Mouse (Mus musculus): ENCODE measurements around the gene Ndst4.

The Ndst4 gene

DNA sequence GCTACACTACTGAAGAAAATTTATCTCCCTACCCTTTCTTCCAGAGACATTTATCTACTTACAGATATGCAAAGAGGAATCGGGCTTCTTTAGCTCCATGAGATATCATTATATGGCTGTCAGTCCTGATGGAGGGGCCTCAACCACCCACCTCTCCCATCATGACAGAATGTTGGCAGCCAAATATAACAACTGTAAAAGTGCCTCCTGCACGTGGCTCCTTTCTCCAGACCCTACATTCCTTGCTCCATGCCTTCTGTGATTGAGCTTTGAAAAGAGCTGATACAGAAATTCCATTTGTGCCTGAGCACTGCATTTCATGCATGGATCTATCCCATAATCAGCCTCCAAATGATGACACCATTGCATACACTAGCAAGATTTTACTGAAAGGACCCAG lies 331.1 kb downstream of the Ndst4 start:
- DNase-seq (ENCODE audit: low spot score), result no peak

DNA sequence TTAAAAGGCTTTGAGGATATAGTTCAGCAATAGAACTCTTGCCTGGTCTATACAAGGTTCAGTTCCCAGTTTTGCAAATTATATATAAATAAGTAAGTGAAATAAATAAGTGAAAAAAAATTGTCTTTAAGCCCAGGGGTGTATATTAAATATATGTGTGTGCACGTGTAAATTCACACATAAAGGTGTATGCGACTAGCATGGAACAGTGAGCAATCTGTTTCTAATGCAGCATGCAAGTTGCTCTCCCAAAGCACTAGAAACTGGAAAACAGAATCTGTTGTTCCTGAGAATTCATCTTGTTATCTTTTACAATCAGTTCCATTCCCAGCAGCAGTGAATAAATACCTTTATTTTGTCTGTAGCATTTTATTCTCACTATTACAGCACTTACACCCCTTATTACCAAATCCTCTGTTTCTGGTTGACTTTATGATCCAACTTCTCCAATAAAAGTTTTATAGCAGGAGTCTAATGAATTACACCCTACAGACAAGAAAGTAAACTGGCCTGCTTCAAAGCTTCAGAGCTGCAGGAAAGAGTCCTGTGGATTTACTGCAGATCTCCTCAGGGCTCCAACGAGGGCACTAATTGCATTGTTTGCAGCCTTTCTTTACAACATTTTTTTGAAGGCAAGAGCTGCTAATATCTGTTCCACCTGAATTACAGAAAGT lies 340.7 kb downstream of the Ndst4 start:
- no peak for DNase-seq (ENCODE audit: low spot score)

DNA sequence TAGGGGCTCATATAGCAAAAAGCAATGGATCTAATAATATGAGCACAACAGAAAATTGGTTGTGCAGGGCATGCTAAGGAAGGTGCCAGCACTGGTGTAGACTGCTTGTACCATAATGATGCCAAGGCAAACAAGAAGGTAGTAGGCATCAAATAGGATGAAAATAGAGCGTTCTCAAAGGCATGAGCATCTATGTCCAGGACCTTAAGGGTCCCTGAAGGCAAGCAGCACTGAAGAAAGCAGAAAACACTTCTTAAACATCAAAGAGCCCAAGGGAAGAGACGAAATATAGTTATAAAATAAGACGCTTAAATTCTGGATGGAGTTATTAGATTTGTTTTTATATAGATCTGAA lies 341.2 kb downstream of the Ndst4 start:
- DNase-seq (ENCODE audit: low spot score), result no peak

GRCm38 (mm10) chr3:125746367-125746766 lies 342.5 kb downstream of the Ndst4 start:
- no peak for DNase-seq (ENCODE audit: low spot score)

DNA sequence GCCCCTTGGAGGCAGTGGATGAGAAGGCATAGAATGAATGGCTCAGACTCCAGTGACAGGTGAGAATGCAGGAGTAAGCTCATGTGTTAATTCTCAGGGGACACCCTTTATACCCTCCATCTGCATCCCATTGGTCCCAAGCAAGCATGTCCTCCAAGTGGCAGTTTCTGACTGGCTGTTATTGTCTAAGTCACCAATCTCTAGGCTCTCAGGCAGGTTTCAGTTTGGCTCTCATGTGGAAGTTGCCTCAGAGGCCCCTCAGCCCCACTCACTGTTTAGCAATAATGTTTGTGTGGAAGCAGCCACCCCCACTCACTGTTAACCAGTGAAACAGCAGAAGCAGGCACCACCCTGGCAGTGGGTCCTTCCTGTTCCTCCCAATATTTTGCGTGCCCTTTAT lies 353.0 kb downstream of the Ndst4 start:
- DNase-seq (ENCODE audit: low spot score), result no peak

GRCm38 (mm10) chr3:125760711-125761110 lies 356.8 kb downstream of the Ndst4 start:
- DNase-seq (ENCODE audit: low spot score), result no peak
